Mouse (Mus musculus): ENCODE measurements around the gene Tspan11. TPM values are rescaled to one million over a fixed set of nuclear protein-coding genes. Genes with fewer than 3 reads are reported as not detected.

Gene Tspan11
- polyA plus RNA-seq, 1 experiment from 2014 or later = 64.3 TPM

- no peak for ATAC-seq
- Histone ChIP-seq H3K36me3 (ENCODE audit: insufficient read depth, low read length) (no peaks in the 10 kb centered on the region), H3K27ac (ENCODE audit: low read length) (no peak overlapping the region), H3K4me2 (replicated peaks; ENCODE audit: low read depth, low read length) (no peak overlapping the region), H3K9me3 (ENCODE audit: low read length) (no peaks in the 10 kb centered on the region), H3K9ac (replicated peaks; ENCODE audit: low read depth) (no peak overlapping the region), H3K27me3 (replicated peaks; ENCODE audit: insufficient read depth, low read length) (no peaks in the 10 kb centered on the region), H3K4me1 (ENCODE audit: insufficient read depth, low read depth, low read length) (peaks cover 25% of the 10 kb centered on the region; the same call in 1 of the 2 replicates), H3K4me3 (ENCODE audit: low read depth, low read length) (no peak overlapping the region)
- 91% methylated on average over 8 of the region's 8 CpGs for WGBS
- no peak for DNase-seq (ENCODE audit: low spot score)
- TF ChIP-seq CTCF (IDR thresholded peaks at IDR 0.05) (no peak), EP300 (IDR thresholded peaks at IDR 0.05) (no peak)
Measured at GRCm38 (mm10) chr6:127992993-127993392, 105.6 kb downstream of the Tspan11 start.

- Histone ChIP-seq H3K36me3 (ENCODE audit: insufficient read depth, low read length) (no peaks in the 10 kb centered on the region), H3K4me2 (replicated peaks; ENCODE audit: low read depth, low read length) (no peak overlapping the region), H3K4me3 (ENCODE audit: low read depth, low read length) (no peak overlapping the region), H3K27ac (ENCODE audit: low read length) (no peak overlapping the region), H3K9me3 (ENCODE audit: low read length) (no peaks in the 10 kb centered on the region), H3K27me3 (replicated peaks; ENCODE audit: insufficient read depth, low read length) (no peaks in the 10 kb centered on the region), H3K9ac (replicated peaks; ENCODE audit: low read depth) (no peak overlapping the region), H3K4me1 (ENCODE audit: insufficient read depth, low read depth, low read length) (peaks cover 2% of the 10 kb centered on the region; the same call in 1 of the 2 replicates)
- ATAC-seq = no peak
- TF ChIP-seq CTCF (IDR thresholded peaks at IDR 0.05) (peak; percentile 35), EP300 (IDR thresholded peaks at IDR 0.05) (no peak)
- 75% methylated on average over 4 of the region's 5 CpGs for WGBS
- DNase-seq (ENCODE audit: low spot score) = no peak
Measured at GRCm38 (mm10) chr6:127996928-127997327, 109.5 kb downstream of the Tspan11 start.

DNA sequence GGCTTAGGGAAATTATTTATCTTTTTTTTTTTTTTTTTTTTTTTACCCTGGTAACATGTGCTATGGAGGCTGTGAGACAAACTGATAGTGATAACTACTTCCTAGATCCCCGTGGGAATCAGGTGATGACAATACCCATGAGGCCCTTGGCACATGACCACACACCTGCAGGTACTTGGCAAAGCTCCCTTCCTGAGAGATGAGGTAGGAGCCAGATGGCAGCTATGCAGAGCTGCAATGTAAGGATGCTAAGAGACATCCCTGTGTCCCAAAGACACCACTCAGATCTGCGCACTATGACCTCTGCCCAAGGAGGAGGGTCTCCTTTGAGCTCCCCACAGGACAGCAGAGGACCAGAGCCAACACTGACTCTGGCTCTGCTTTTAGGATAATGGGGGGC lies 111.7 kb downstream of the Tspan11 start:
- TF ChIP-seq EP300 (IDR thresholded peaks at IDR 0.05) (no peak), CTCF (IDR thresholded peaks at IDR 0.05) (no peak)
- no peaks in the 10 kb centered on the region for H3K27me3 ChIP-seq (replicated peaks; ENCODE audit: insufficient read depth, low read length)
- no peak overlapping the region for H3K4me3 ChIP-seq (ENCODE audit: low read depth, low read length)
- no peak overlapping the region for H3K27ac ChIP-seq (ENCODE audit: low read length)
- no peak for DNase-seq (ENCODE audit: low spot score)
- no peak overlapping the region for H3K9ac ChIP-seq (replicated peaks; ENCODE audit: low read depth)
- no peak overlapping the region for H3K4me2 ChIP-seq (replicated peaks; ENCODE audit: low read depth, low read length)
- ATAC-seq = no peak
- WGBS = 75% methylated on average over 2 of the region's 2 CpGs
- no peaks in the 10 kb centered on the region for H3K9me3 ChIP-seq (ENCODE audit: low read length)
- no peaks in the 10 kb centered on the region for H3K4me1 ChIP-seq (ENCODE audit: insufficient read depth, low read depth, low read length)
- no peaks in the 10 kb centered on the region for H3K36me3 ChIP-seq (ENCODE audit: insufficient read depth, low read length)

DNA sequence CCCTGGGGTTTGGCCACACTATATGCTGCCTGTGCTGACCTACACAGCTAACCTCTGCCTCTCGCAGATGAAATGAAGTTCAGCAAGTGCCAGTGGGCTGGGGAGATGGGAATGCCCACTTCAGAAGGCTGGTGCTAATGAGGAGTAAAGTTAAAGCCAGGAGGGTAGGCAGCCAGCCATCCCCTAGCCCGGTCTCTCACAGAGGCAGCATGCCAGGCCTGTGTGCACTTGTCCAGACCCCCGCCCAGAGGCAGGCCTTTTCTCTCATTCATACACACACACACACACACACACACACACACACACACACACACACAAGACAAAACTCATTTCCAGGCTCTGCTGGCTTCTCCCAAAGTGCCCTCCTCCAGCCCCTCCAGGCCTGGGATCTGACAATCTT lies 113.4 kb downstream of the Tspan11 start:
- Histone ChIP-seq H3K9me3 (ENCODE audit: low read length) (no peaks in the 10 kb centered on the region), H3K9ac (replicated peaks; ENCODE audit: low read depth) (no peak overlapping the region), H3K27me3 (replicated peaks; ENCODE audit: insufficient read depth, low read length) (no peaks in the 10 kb centered on the region), H3K36me3 (ENCODE audit: insufficient read depth, low read length) (no peaks in the 10 kb centered on the region), H3K27ac (ENCODE audit: low read length) (no peak overlapping the region), H3K4me2 (replicated peaks; ENCODE audit: low read depth, low read length) (no peak overlapping the region), H3K4me1 (ENCODE audit: insufficient read depth, low read depth, low read length) (no peaks in the 10 kb centered on the region), H3K4me3 (ENCODE audit: low read depth, low read length) (no peak overlapping the region)
- TF ChIP-seq CTCF (IDR thresholded peaks at IDR 0.05) (no peak), EP300 (IDR thresholded peaks at IDR 0.05) (no peak)
- DNase-seq (ENCODE audit: low spot score) (no peak), ATAC-seq (no peak)
- WGBS = 84% methylated on average over 3 of the region's 3 CpGs

DNA sequence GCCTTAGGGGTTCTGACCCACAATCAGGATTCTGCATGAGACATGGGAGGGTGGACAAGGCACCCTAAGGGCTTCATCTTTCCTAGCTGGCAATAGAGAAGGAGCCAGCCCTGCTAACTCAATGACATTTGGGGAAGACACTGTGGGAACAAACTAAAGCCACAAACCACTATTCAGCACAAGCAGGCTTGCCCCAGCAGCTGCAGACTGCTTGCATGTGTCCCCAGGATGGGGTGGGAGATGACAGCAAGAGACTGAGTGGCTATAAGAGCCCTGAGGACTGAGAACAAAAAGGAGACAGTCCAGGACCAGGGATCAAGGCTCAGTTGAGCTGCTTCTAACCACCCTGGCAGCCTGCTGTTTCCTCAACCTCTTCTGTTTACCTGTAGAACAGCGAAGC lies 114.2 kb downstream of the Tspan11 start:
- no peak overlapping the region for H3K27ac ChIP-seq (ENCODE audit: low read length)
- no peak for ATAC-seq

DNA sequence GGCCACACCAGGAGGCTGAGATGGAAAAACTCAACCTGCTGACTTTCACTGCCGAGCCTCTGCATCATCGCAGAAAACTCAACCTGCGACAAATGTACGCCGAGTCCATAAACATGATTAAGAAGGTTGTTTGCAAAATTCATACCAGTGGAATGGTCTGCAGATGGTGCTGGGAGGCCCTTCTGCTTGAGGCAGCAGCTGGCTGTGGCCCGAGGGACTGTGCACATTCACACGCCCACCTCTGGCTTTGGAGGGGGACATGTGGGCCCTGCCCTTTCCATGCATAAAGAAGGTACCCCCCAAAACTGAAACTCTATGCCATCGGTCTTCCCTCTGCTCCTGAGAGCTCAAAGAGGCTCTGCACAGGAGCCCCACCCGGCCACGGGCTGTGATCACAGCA lies 114.7 kb downstream of the Tspan11 start:
- Histone ChIP-seq H3K9me3 (ENCODE audit: low read length) (no peaks in the 10 kb centered on the region), H3K4me1 (ENCODE audit: insufficient read depth, low read depth, low read length) (no peaks in the 10 kb centered on the region), H3K4me3 (ENCODE audit: low read depth, low read length) (no peak overlapping the region), H3K27me3 (replicated peaks; ENCODE audit: insufficient read depth, low read length) (no peaks in the 10 kb centered on the region), H3K4me2 (replicated peaks; ENCODE audit: low read depth, low read length) (no peak overlapping the region), H3K27ac (ENCODE audit: low read length) (no peak overlapping the region), H3K9ac (replicated peaks; ENCODE audit: low read depth) (no peak overlapping the region), H3K36me3 (ENCODE audit: insufficient read depth, low read length) (no peaks in the 10 kb centered on the region)
- ATAC-seq (no peak), DNase-seq (ENCODE audit: low spot score) (no peak)
- 70% methylated on average over 10 of the region's 10 CpGs for WGBS
- TF ChIP-seq CTCF (IDR thresholded peaks at IDR 0.05) = no peak
- no peak for TF ChIP-seq EP300 (IDR thresholded peaks at IDR 0.05)

More for the DNA sequence above, 114.2 kb downstream of the Tspan11 start:
- Histone ChIP-seq H3K27me3 (replicated peaks; ENCODE audit: insufficient read depth, low read length) (no peaks in the 10 kb centered on the region), H3K4me3 (ENCODE audit: low read depth, low read length) (no peak overlapping the region), H3K36me3 (ENCODE audit: insufficient read depth, low read length) (no peaks in the 10 kb centered on the region), H3K9ac (replicated peaks; ENCODE audit: low read depth) (no peak overlapping the region), H3K4me2 (replicated peaks; ENCODE audit: low read depth, low read length) (no peak overlapping the region), H3K4me1 (ENCODE audit: insufficient read depth, low read depth, low read length) (no peaks in the 10 kb centered on the region), H3K9me3 (ENCODE audit: low read length) (no peaks in the 10 kb centered on the region)
- TF ChIP-seq CTCF (IDR thresholded peaks at IDR 0.05) (no peak), EP300 (IDR thresholded peaks at IDR 0.05) (no peak)
- WGBS = 79% methylated on average over 1 of the region's 1 CpGs
- no peak for DNase-seq (ENCODE audit: low spot score)

DNA sequence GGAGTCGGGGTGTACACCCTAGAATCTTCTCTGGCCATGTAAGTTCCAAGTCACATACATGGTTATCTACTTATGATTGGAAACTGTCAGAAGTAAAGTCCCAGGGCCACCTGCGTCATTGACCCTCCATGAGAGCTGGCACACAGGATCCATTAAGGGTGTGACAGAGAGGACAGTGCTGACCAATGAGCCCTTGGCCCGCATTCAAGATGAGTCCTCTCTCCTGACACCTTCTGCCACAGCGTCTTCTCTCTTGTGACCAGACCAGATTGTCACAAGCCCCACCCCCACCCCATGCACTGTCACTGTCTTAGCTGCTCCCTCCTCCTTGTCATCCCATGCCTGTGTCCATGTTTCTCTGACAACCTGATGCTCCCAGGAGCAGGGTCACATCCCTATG lies 115.3 kb downstream of the Tspan11 start:
- H3K9ac ChIP-seq (replicated peaks; ENCODE audit: low read depth) = no peak overlapping the region
- H3K4me2 ChIP-seq (replicated peaks; ENCODE audit: low read depth, low read length) = no peak overlapping the region
- H3K4me3 ChIP-seq (ENCODE audit: low read depth, low read length) = no peak overlapping the region
- H3K27ac ChIP-seq (ENCODE audit: low read length) = no peak overlapping the region
- ATAC-seq = no peak
- no peaks in the 10 kb centered on the region for H3K9me3 ChIP-seq (ENCODE audit: low read length)
- H3K36me3 ChIP-seq (ENCODE audit: insufficient read depth, low read length) = no peaks in the 10 kb centered on the region
- 89% methylated on average over 4 of the region's 4 CpGs for WGBS
- H3K27me3 ChIP-seq (replicated peaks; ENCODE audit: insufficient read depth, low read length) = no peaks in the 10 kb centered on the region
- TF ChIP-seq CTCF (IDR thresholded peaks at IDR 0.05) = no peak
- no peak for TF ChIP-seq EP300 (IDR thresholded peaks at IDR 0.05)
- DNase-seq (ENCODE audit: low spot score) = no peak
- no peaks in the 10 kb centered on the region; the same call in 1 of the 2 replicates for H3K4me1 ChIP-seq (ENCODE audit: insufficient read depth, low read depth, low read length)

All from lung, postnatal 0 days (tissue).